Mouse (Mus musculus) embryonic facial prominence, embryonic 14.5 days (tissue): ENCODE data around the gene Ptges3. TPM values are rescaled to one million over a fixed set of nuclear protein-coding genes. Genes with fewer than 3 reads are reported as not detected.

Source experiments
- ATAC-seq: fragments of 200-750 bp; cut with Nextera tagmentation; 2 replicates; pipeline ENCODE4 v1.8.0; 2017; ENCODE audit warnings: low read depth, moderate number of reproducible peaks, moderate TSS enrichment
- DNase-seq: peaks from one replicate; pipeline ENCODE4 v3.0.0-alpha.2; 2015; ENCODE audit warnings: low spot score
- H3K27ac ChIP-seq: fragments of 300-500 bp; sonication (generic); replicated peaks from 2 replicates; pipeline ENCODE4 v1.5.1; 2014; ENCODE audit warnings: low read depth, mild to moderate bottlenecking, low read length, moderate library complexity
- H3K27me3 ChIP-seq: fragments of 300-500 bp; sonication (generic); replicated peaks from 2 replicates; pipeline ENCODE4 v1.6.1; 2014; ENCODE audit warnings: low read length; ENCODE audit not compliant: control insufficient read depth, insufficient read depth
- H3K36me3 ChIP-seq: fragments of 300-500 bp; sonication (generic); 2 replicates; pipeline ENCODE4 v1.6.1; 2014; ENCODE audit warnings: low read length, mixed read lengths; ENCODE audit not compliant: control insufficient read depth, insufficient read depth
- H3K4me1 ChIP-seq: fragments of 300-500 bp; sonication (generic); 2 replicates; pipeline ENCODE4 v1.6.1; 2014; ENCODE audit warnings: antibody characterized with exemption, low read length; ENCODE audit not compliant: control insufficient read depth, insufficient read depth
- H3K4me2 ChIP-seq: fragments of 300-500 bp; sonication (generic); 2 replicates; pipeline ENCODE4 v1.6.1; 2014; ENCODE audit warnings: low read depth, mild to moderate bottlenecking, low read length, moderate library complexity, mixed read lengths
- H3K4me3 ChIP-seq: fragments of 300-500 bp; sonication (generic); 2 replicates; pipeline ENCODE4 v1.5.1; 2014; ENCODE audit warnings: low read depth, mild to moderate bottlenecking, low read length
- H3K9ac ChIP-seq: fragments of 300-500 bp; sonication (generic); 2 replicates; pipeline ENCODE4 v1.6.1; 2014; ENCODE audit warnings: low read depth, mild to moderate bottlenecking, low read length, moderate library complexity, mixed read lengths
- H3K9me3 ChIP-seq: fragments of 300-500 bp; sonication (generic); 2 replicates; pipeline ENCODE4 v1.6.1; 2016; ENCODE audit warnings: low read length; ENCODE audit not compliant: control insufficient read depth
- WGBS: fragments of 180-500 bp; shearing (Covaris S2); extraction: QIAGEN DNeasy Blood & Tissue Kit; methylation state at CpG from one replicate; pipeline ENCODE4 v1.1.7; 2014; 5-methylcytosine and 5-hydroxymethylcytosine counted together
- polyA plus RNA-seq: library from polyadenylated mRNA; unstranded; fragments of >200 nt; fragmentation: Nextera tagmentation; extraction: Ambion mirVana; gene quantifications from 2 replicates; pipeline ENCODE4 v1.2.1, GENCODE M21; 2014

Ptges3 gene
- polyA plus RNA-seq, 1 experiment from 2014 or later, result 475 TPM

GRCm38 (mm10) chr10:128092506-128093495, 34.0 kb downstream of the Ptges3 start:
- H3K27ac ChIP-seq, result peak overlapping the region; percentile 89
- DNase-seq (peak; percentile 85), ATAC-seq (peak; percentile 27)
- H3K4me1 ChIP-seq, result peaks cover 30% of the 10 kb centered on the region
- no peaks in the 10 kb centered on the region for H3K9me3 ChIP-seq
- peak overlapping the region; percentile 78 for H3K9ac ChIP-seq
- WGBS, result under 1% methylated on average over 58 of the region's 88 CpGs
- peak overlapping the region; percentile 95 for H3K4me2 ChIP-seq
- peak overlapping the region; percentile 84 for H3K4me3 ChIP-seq
- peaks cover 29% of the 10 kb centered on the region for H3K36me3 ChIP-seq
- no peaks in the 10 kb centered on the region for H3K27me3 ChIP-seq

DNA sequence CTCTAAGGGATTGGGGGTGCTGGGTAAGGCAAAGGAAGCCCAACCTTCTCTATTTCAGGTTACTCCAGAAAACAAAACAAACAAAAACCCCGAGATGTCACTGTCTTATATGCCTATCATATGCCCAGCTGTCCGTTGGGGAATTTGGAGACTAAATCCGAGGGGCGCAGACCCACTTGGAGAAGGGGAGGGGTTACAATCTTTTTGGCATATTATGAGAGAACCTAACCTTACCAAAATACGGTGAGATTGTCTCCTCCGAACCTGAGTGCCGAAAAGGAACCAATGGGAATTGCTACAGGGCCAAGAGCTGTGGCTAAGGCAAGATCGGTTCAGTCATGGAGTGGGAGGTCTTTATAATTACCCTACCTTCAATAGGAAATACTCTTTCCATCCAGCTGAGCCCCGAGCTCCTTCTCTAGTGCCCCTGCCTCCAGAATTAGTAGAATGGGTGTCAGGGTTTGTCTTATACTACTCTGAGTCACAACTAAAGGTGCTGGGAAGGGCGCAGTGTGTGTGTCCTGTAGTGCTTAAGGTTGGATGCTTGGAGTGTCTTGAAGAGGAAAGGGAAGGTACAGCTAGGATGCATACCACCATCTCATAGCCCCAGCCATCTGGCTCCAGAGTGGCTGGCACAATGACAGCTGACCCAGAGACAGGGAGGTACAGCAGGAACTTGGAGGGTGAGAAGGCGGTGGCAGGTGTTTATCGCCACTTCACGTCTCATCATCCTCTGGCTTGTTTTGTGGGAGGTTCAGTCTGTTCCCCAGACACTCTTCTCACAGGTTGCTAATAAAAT, 34.9 kb downstream of the Ptges3 start:
- peak overlapping the region; percentile 84 for H3K4me3 ChIP-seq
- H3K4me1 ChIP-seq, result peaks cover 37% of the 10 kb centered on the region
- no peaks in the 10 kb centered on the region for H3K9me3 ChIP-seq
- ATAC-seq, result no peak
- no peaks in the 10 kb centered on the region for H3K27me3 ChIP-seq
- 28% methylated on average over 13 of the region's 13 CpGs for WGBS
- no peak for DNase-seq
- peak overlapping the region; percentile 78 for H3K9ac ChIP-seq
- peak overlapping the region; percentile 89 for H3K27ac ChIP-seq
- H3K4me2 ChIP-seq, result peak overlapping the region; percentile 95
- peaks cover 20% of the 10 kb centered on the region for H3K36me3 ChIP-seq

DNA sequence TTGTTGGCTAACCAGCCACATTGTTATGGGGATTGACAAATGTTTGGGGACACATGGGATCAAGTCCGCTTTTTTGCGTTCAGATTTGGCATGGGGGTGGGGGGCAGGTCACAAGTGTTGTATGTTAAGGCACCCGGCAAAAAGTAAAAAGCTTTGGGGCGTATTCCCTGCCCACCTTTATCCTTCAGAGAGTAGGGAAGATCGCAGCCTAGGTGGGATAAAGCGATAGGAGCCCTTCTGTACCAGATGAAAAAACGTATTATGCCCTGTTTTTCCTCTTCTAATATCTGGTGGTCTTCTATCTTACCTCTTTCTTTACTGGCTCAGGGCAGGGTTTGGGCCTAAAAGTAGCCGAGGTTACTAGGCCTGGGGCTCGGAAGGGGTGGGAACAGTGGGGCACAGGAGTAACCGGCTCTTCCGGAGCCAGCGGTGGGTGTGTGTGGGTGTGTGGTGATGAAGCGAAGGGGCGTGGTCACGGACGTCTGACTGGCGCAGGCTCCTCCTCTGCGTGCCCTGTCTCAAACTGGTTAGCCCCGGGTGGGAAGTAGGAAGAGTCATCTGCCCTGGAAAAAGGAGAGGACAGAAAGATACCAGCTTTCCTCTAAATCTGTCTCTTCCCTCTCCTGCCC, 35.7 kb downstream of the Ptges3 start:
- H3K27me3 ChIP-seq, result no peaks in the 10 kb centered on the region
- H3K4me1 ChIP-seq, result peaks cover 37% of the 10 kb centered on the region
- DNase-seq, result peak; percentile 93
- WGBS, result 10% methylated on average over 19 of the region's 19 CpGs
- peak overlapping the region; percentile 84 for H3K4me3 ChIP-seq
- peak overlapping the region; percentile 28; the same call in 1 of the 2 replicates for H3K9ac ChIP-seq
- peak overlapping the region; percentile 10; the same call in 1 of the 2 replicates for H3K27ac ChIP-seq
- no peaks in the 10 kb centered on the region for H3K9me3 ChIP-seq
- ATAC-seq, result peak; percentile 73
- peak overlapping the region; percentile 95 for H3K4me2 ChIP-seq
- peaks cover 12% of the 10 kb centered on the region for H3K36me3 ChIP-seq

DNA sequence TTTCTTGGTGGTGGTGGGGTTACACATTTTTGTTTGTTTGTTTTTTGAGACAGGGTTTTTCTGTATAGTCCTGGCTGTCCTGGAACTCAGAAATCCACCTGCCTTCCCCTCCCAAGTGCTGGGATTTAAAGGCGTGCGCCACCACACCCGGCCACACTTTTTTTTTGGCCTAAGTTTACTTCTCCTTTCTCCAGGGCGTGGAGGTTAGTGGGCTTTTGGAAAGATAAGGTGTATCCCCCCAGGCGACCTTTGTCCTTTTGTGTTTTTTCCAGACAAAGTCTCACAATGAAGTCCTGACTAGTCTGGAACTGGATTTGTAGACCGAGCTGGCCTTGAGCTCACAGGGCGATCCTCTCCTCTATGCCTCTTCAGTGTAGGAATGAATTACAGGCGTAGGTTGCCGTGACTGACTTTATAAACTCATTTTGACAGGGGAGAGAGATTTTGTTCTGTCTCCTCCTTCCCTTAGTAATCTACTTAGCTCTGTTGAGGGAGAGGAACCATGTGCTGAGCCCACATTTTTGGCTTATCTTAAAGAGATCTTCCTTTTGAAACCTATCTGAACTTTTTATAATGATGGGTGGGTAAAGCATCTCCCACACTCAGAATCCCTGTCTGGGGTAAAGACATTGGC, 36.4 kb downstream of the Ptges3 start:
- H3K4me3 ChIP-seq, result peak overlapping the region; percentile 84
- H3K9me3 ChIP-seq, result no peaks in the 10 kb centered on the region
- ATAC-seq (no peak), DNase-seq (no peak)
- H3K36me3 ChIP-seq, result peaks cover 6% of the 10 kb centered on the region
- no peaks in the 10 kb centered on the region for H3K27me3 ChIP-seq
- peaks cover 37% of the 10 kb centered on the region for H3K4me1 ChIP-seq
- H3K9ac ChIP-seq, result 0 out of 2 replicates have a peak overlapping the region, but pooled peaks have one; percentile 19
- 0 out of 2 replicates have a peak overlapping the region, but pooled peaks have one; percentile 10 for H3K27ac ChIP-seq
- peak overlapping the region; percentile 95 for H3K4me2 ChIP-seq
- WGBS, result 34% methylated on average over 9 of the region's 9 CpGs

DNA sequence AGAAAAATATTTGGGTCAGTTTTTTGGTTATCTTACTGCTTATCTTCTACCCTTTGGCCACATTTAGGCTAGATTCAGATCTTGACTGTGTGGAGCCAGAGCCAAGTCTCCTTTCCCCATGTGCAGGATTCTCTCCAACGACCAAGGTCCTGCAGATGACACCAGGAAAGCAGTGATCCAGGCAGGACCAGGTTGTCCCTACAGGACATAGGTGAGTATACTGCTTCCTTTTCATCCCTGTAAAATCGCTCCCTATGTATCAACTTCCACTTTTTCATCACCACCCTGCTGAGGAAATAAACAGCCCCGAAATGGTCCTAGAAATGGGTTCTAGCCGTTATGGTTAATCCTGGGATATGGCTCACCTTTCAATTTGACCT, 37.5 kb downstream of the Ptges3 start:
- no peak for DNase-seq
- peak overlapping the region; percentile 99 for H3K4me3 ChIP-seq
- no peak overlapping the region for H3K9ac ChIP-seq
- WGBS, result 14% methylated on average over 4 of the region's 4 CpGs
- H3K4me2 ChIP-seq, result peak overlapping the region; percentile 88
- H3K9me3 ChIP-seq, result no peaks in the 10 kb centered on the region
- no peak overlapping the region for H3K27ac ChIP-seq
- no peaks in the 10 kb centered on the region for H3K27me3 ChIP-seq
- 0 out of 2 replicates have a peak, but pooled peaks cover 8% of the 10 kb centered on the region for H3K36me3 ChIP-seq
- peaks cover 32% of the 10 kb centered on the region for H3K4me1 ChIP-seq
- ATAC-seq, result no peak

GRCm38 (mm10) chr10:128096693-128097586, 38.2 kb downstream of the Ptges3 start:
- Histone ChIP-seq H3K4me3 (peak overlapping the region; percentile 99), H3K27ac (peak overlapping the region; percentile 81), H3K36me3 (0 out of 2 replicates have a peak, but pooled peaks cover 8% of the 10 kb centered on the region), H3K27me3 (no peaks in the 10 kb centered on the region), H3K9me3 (no peaks in the 10 kb centered on the region), H3K4me1 (peaks cover 26% of the 10 kb centered on the region), H3K9ac (peak overlapping the region; percentile 94), H3K4me2 (peak overlapping the region; percentile 88)
- peak; percentile 85 for ATAC-seq
- peak; percentile 93 for DNase-seq
- under 1% methylated on average over 49 of the region's 86 CpGs for WGBS

DNA sequence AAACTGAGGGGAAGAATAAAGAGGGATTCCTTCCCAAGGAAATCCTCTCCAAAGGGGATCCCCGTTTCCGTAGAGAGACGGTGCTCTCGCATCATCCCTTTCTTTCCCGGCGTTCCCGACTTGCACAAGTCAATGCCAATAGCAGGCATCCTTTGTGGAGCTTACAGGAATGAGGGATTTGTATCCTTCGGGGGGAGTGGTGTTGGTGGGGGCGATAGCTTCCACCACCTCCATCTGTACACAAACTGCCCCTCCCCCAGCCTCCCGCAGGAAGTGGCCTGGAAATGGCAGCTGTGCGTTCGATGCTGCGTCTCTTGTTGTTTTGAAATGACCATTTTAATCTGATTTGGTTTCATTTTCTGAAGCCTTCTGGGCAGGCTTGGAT, 38.8 kb downstream of the Ptges3 start:
- peak overlapping the region; percentile 99 for H3K4me3 ChIP-seq
- H3K4me2 ChIP-seq, result peak overlapping the region; percentile 88
- under 1% methylated on average over 13 of the region's 13 CpGs for WGBS
- peak overlapping the region; percentile 94 for H3K9ac ChIP-seq
- no peaks in the 10 kb centered on the region for H3K9me3 ChIP-seq
- H3K27me3 ChIP-seq, result no peaks in the 10 kb centered on the region
- H3K27ac ChIP-seq, result peak overlapping the region; percentile 81
- ATAC-seq, result no peak
- 0 out of 2 replicates have a peak, but pooled peaks cover 10% of the 10 kb centered on the region for H3K36me3 ChIP-seq
- peak; percentile 60 for DNase-seq
- peaks cover 25% of the 10 kb centered on the region for H3K4me1 ChIP-seq
